Mouse (Mus musculus) embryonic facial prominence, embryonic 15.5 days (tissue): ENCODE results near the gene Gm17402. TPM values are rescaled to one million over a fixed set of nuclear protein-coding genes. Genes with fewer than 3 reads are reported as not detected.

Experiments
- ATAC-seq: fragments of 200-750 bp; cut with Nextera tagmentation; 2 replicates; pipeline ENCODE4 v1.8.0; 2017; ENCODE audit warnings: low read depth, moderate TSS enrichment; ENCODE audit not compliant: insufficient number of reproducible peaks, low FRiP score, low TSS enrichment
- H3K27ac ChIP-seq: fragments of 300-500 bp; sonication (generic); replicated peaks from 2 replicates; pipeline ENCODE4 v1.5.1; 2015; ENCODE audit warnings: mild to moderate bottlenecking, inconsistent platforms
- H3K27me3 ChIP-seq: fragments of 300-500 bp; sonication (generic); 2 replicates; pipeline ENCODE4 v1.6.1; 2015; ENCODE audit warnings: inconsistent platforms
- H3K36me3 ChIP-seq: fragments of 300-500 bp; sonication (generic); 2 replicates; pipeline ENCODE4 v1.6.1; 2015; ENCODE audit warnings: mild to moderate bottlenecking, inconsistent platforms
- H3K4me1 ChIP-seq: fragments of 300-500 bp; sonication (generic); 2 replicates; pipeline ENCODE4 v1.6.1; 2015; ENCODE audit warnings: inconsistent platforms
- H3K4me2 ChIP-seq: fragments of 300-500 bp; sonication (generic); replicated peaks from 2 replicates; pipeline ENCODE4 v1.6.1; 2015; ENCODE audit warnings: mild to moderate bottlenecking, inconsistent platforms
- H3K4me3 ChIP-seq: fragments of 300-500 bp; sonication (generic); replicated peaks from 2 replicates; pipeline ENCODE4 v1.5.1; 2015; ENCODE audit warnings: mild to moderate bottlenecking, inconsistent platforms
- H3K9ac ChIP-seq: fragments of 300-500 bp; sonication (generic); 2 replicates; pipeline ENCODE4 v1.6.1; 2015; ENCODE audit warnings: inconsistent platforms
- H3K9me3 ChIP-seq: fragments of 300-500 bp; sonication (generic); replicated peaks from 2 replicates; pipeline ENCODE4 v1.6.1; 2016; ENCODE audit warnings: inconsistent platforms
- WGBS: fragments of 180-500 bp; shearing (Covaris S2); methylation state at CpG from one replicate; pipeline ENCODE4 v1.1.7; 2015; 5-methylcytosine and 5-hydroxymethylcytosine counted together
- polyA plus RNA-seq: library from polyadenylated mRNA; unstranded; fragments of >200 nt; fragmentation: Nextera tagmentation; extraction: Ambion mirVana; gene quantifications from 2 replicates; pipeline ENCODE4 v1.2.1, GENCODE M21; 2015

Gene Gm17402
- polyA plus RNA-seq = not detected in 2 replicates

GRCm38 (mm10) chr3:67375063-67375462 is at the start of gene Gm17402:
Gene Gm17402, minus strand, starts transcription at chr3:67375163.
- no peaks in the 10 kb centered on the region for H3K9me3 ChIP-seq
- H3K36me3 ChIP-seq = no peaks in the 10 kb centered on the region
- H3K4me1 ChIP-seq = peaks cover 4% of the 10 kb centered on the region; the same call in 1 of the 2 replicates
- peak within 1 kb of the TSS; percentile 55 for H3K4me3 ChIP-seq
- H3K27ac ChIP-seq = no peak within 1 kb of the TSS
- 44% methylated on average over 3 of the region's 3 CpGs for WGBS
- ATAC-seq = no peak
- peaks cover 11% of the 10 kb centered on the region; the same call in 1 of the 2 replicates for H3K27me3 ChIP-seq
- peak within 1 kb of the TSS; percentile 84 for H3K4me2 ChIP-seq
- H3K9ac ChIP-seq = peak within 1 kb of the TSS; percentile 47; the same call in 1 of the 2 replicates

GRCm38 (mm10) chr3:67378215-67378614 is 3.3 kb upstream of the Gm17402 start:
- Histone ChIP-seq H3K4me3 (no peak overlapping the region), H3K9me3 (no peaks in the 10 kb centered on the region), H3K27ac (no peak overlapping the region), H3K36me3 (no peaks in the 10 kb centered on the region), H3K27me3 (0 out of 2 replicates have a peak, but pooled peaks cover under 1% of the 10 kb centered on the region), H3K4me1 (peaks cover 4% of the 10 kb centered on the region; the same call in 1 of the 2 replicates), H3K9ac (no peak overlapping the region), H3K4me2 (no peak overlapping the region)
- ATAC-seq = no peak

- Histone ChIP-seq H3K4me3 (peak overlapping the region; percentile 55), H3K27me3 (peaks cover 11% of the 10 kb centered on the region; the same call in 1 of the 2 replicates), H3K9ac (peak overlapping the region; percentile 47; the same call in 1 of the 2 replicates), H3K36me3 (no peaks in the 10 kb centered on the region), H3K4me2 (peak overlapping the region; percentile 84), H3K4me1 (peaks cover 4% of the 10 kb centered on the region; the same call in 1 of the 2 replicates), H3K27ac (no peak overlapping the region), H3K9me3 (no peaks in the 10 kb centered on the region)
- no peak for ATAC-seq
- 25% methylated on average over 7 of the region's 7 CpGs for WGBS
Observed at GRCm38 (mm10) chr3:67374360-67374778, 594 bp downstream of the Gm17402 start.

GRCm38 (mm10) chr3:67373872-67374271 is 1.1 kb downstream of the Gm17402 start, which contains the start of gene Mlf1:
Gene Mlf1, plus strand, starts transcription at chr3:67374097.
- Histone ChIP-seq H3K27me3 (peaks cover 11% of the 10 kb centered on the region; the same call in 1 of the 2 replicates), H3K4me2 (peak within 1 kb of the TSS; percentile 84), H3K36me3 (no peaks in the 10 kb centered on the region), H3K4me1 (peaks cover 4% of the 10 kb centered on the region; the same call in 1 of the 2 replicates), H3K27ac (no peak within 1 kb of the TSS), H3K4me3 (peak within 1 kb of the TSS; percentile 55), H3K9ac (peak within 1 kb of the TSS; percentile 47; the same call in 1 of the 2 replicates), H3K9me3 (no peaks in the 10 kb centered on the region)
- ATAC-seq = peak; percentile 94
- WGBS = under 1% methylated on average over 35 of the region's 35 CpGs

- no peak overlapping the region for H3K27ac ChIP-seq
- WGBS = 43% methylated on average over 5 of the region's 5 CpGs
- no peak overlapping the region for H3K4me2 ChIP-seq
- H3K4me3 ChIP-seq = no peak overlapping the region
- H3K27me3 ChIP-seq = peaks cover 11% of the 10 kb centered on the region; the same call in 1 of the 2 replicates
- H3K4me1 ChIP-seq = peaks cover 4% of the 10 kb centered on the region; the same call in 1 of the 2 replicates
- no peak overlapping the region for H3K9ac ChIP-seq
- ATAC-seq = no peak
- H3K9me3 ChIP-seq = no peaks in the 10 kb centered on the region
- H3K36me3 ChIP-seq = no peaks in the 10 kb centered on the region
Observed at GRCm38 (mm10) chr3:67372781-67373180, 2.2 kb downstream of the Gm17402 start.

- 65% methylated on average over 4 of the region's 4 CpGs for WGBS
- no peak overlapping the region for H3K9ac ChIP-seq
- peaks cover 11% of the 10 kb centered on the region; the same call in 1 of the 2 replicates for H3K27me3 ChIP-seq
- peaks cover 4% of the 10 kb centered on the region; the same call in 1 of the 2 replicates for H3K4me1 ChIP-seq
- no peaks in the 10 kb centered on the region for H3K9me3 ChIP-seq
- no peaks in the 10 kb centered on the region for H3K36me3 ChIP-seq
- ATAC-seq = no peak
- no peak overlapping the region for H3K4me3 ChIP-seq
- no peak overlapping the region for H3K27ac ChIP-seq
- H3K4me2 ChIP-seq = no peak overlapping the region
Observed at GRCm38 (mm10) chr3:67372194-67372593, 2.8 kb downstream of the Gm17402 start.

GRCm38 (mm10) chr3:67369407-67370079 is 5.4 kb downstream of the Gm17402 start:
- H3K9ac ChIP-seq = no peak overlapping the region
- H3K9me3 ChIP-seq = no peaks in the 10 kb centered on the region
- no peak overlapping the region for H3K27ac ChIP-seq
- no peak for ATAC-seq
- H3K27me3 ChIP-seq = peaks cover 11% of the 10 kb centered on the region; the same call in 1 of the 2 replicates
- H3K4me3 ChIP-seq = no peak overlapping the region
- WGBS = 83% methylated on average over 5 of the region's 5 CpGs
- no peak overlapping the region for H3K4me2 ChIP-seq
- H3K36me3 ChIP-seq = no peaks in the 10 kb centered on the region
- H3K4me1 ChIP-seq = peaks cover 3% of the 10 kb centered on the region; the same call in 1 of the 2 replicates

GRCm38 (mm10) chr3:67367481-67367880 is 7.5 kb downstream of the Gm17402 start:
- Histone ChIP-seq H3K9ac (no peak overlapping the region), H3K27me3 (peaks cover 4% of the 10 kb centered on the region; the same call in 1 of the 2 replicates)
- 78% methylated on average over 6 of the region's 6 CpGs for WGBS

GRCm38 (mm10) chr3:67366087-67366892 is 8.7 kb downstream of the Gm17402 start:
- 74% methylated on average over 4 of the region's 4 CpGs for WGBS
- Histone ChIP-seq H3K9ac (no peak overlapping the region), H3K27ac (no peak overlapping the region), H3K4me1 (no peaks in the 10 kb centered on the region), H3K4me3 (no peak overlapping the region), H3K36me3 (no peaks in the 10 kb centered on the region), H3K9me3 (no peaks in the 10 kb centered on the region), H3K27me3 (no peaks in the 10 kb centered on the region), H3K4me2 (no peak overlapping the region)
- ATAC-seq = no peak

More at GRCm38 (mm10) chr3:67367481-67367880, 7.5 kb downstream of the Gm17402 start:
- no peak overlapping the region for H3K4me2 ChIP-seq
- no peak for ATAC-seq
- no peaks in the 10 kb centered on the region for H3K36me3 ChIP-seq
- H3K4me1 ChIP-seq = no peaks in the 10 kb centered on the region
- H3K4me3 ChIP-seq = no peak overlapping the region
- H3K9me3 ChIP-seq = no peaks in the 10 kb centered on the region
- H3K27ac ChIP-seq = no peak overlapping the region

- Histone ChIP-seq H3K27ac (no peak overlapping the region), H3K4me3 (no peak overlapping the region), H3K4me1 (no peaks in the 10 kb centered on the region), H3K4me2 (no peak overlapping the region), H3K9ac (no peak overlapping the region), H3K27me3 (no peaks in the 10 kb centered on the region), H3K36me3 (peaks cover 8% of the 10 kb centered on the region), H3K9me3 (no peaks in the 10 kb centered on the region)
- 90% methylated on average over 7 of the region's 7 CpGs for WGBS
- no peak for ATAC-seq
Observed at GRCm38 (mm10) chr3:67358376-67358775, 16.6 kb downstream of the Gm17402 start.

- 88% methylated on average over 3 of the region's 3 CpGs for WGBS
- Histone ChIP-seq H3K4me2 (no peak overlapping the region), H3K4me3 (no peak overlapping the region), H3K9ac (no peak overlapping the region), H3K27me3 (no peaks in the 10 kb centered on the region), H3K4me1 (no peaks in the 10 kb centered on the region), H3K27ac (no peak overlapping the region), H3K9me3 (no peaks in the 10 kb centered on the region), H3K36me3 (peaks cover 4% of the 10 kb centered on the region; the same call in 1 of the 2 replicates)
- ATAC-seq = no peak
Observed at GRCm38 (mm10) chr3:67352763-67353149, 22.2 kb downstream of the Gm17402 start.
